Mouse (Mus musculus) MEL (cell line): ENCODE data around the gene A930009A15Rik. TPM values are rescaled to one million over a fixed set of nuclear protein-coding genes. Genes with fewer than 3 reads are reported as not detected.

Experiments used
- DNase-seq: peaks from one replicate; pipeline ENCODE4 v3.0.0; 2011; ENCODE audit warnings: low read depth, low spot score
- H3K27ac ChIP-seq: 2 replicates; pipeline ENCODE4 v1.5.1; 2012; ENCODE audit warnings: low read depth, mild to moderate bottlenecking, control low read depth, low read length, moderate library complexity; ENCODE audit not compliant: control insufficient read depth
- H3K27me3 ChIP-seq, 2 experiments: fragments of 150-350 bp in 1 of 2; sonication (generic) in 1 of 2; 2 replicates each; pipeline ENCODE4 v1.6.1; 2012; ENCODE audit warnings: low read length in 2 of 2, mild to moderate bottlenecking in 2 of 2, improper control_type of control experiment in 1 of 2, moderate library complexity in 1 of 2; ENCODE audit not compliant: insufficient read depth in 2 of 2, control insufficient read depth in 1 of 2
- H3K36me3 ChIP-seq, 2 experiments: 2 replicates each; pipeline ENCODE4 v1.6.1; 2012 to 2014; ENCODE audit warnings: low read length in 2 of 2, improper control_type of control experiment in 1 of 2, inconsistent platforms in 1 of 2, mild to moderate bottlenecking in 1 of 2; ENCODE audit not compliant: insufficient read depth in 2 of 2, control insufficient read depth in 1 of 2
- H3K4me1 ChIP-seq, 2 experiments: fragments of 150-350 bp in 1 of 2; sonication (generic) in 1 of 2; 2 replicates each; pipeline ENCODE4 v1.6.1; 2012; ENCODE audit warnings: low read length in 2 of 2, improper control_type of control experiment in 1 of 2, mild to moderate bottlenecking in 1 of 2; ENCODE audit not compliant: insufficient read depth in 2 of 2, control insufficient read depth in 1 of 2
- H3K4me3 ChIP-seq, 2 experiments: fragments of 150-350 bp in 1 of 2; sonication (generic) in 1 of 2; 2 replicates each; pipeline ENCODE4 v1.5.1; 2012; ENCODE audit warnings: low read depth in 2 of 2, low read length in 2 of 2, mild to moderate bottlenecking in 2 of 2, moderate library complexity in 2 of 2, control low read depth in 1 of 2, improper control_type of control experiment in 1 of 2; ENCODE audit not compliant: control insufficient read depth in 1 of 2, insufficient read depth in 1 of 2
- H3K79me2 ChIP-seq: 2 replicates; pipeline ENCODE4 v1.6.1; 2012; ENCODE audit warnings: mild to moderate bottlenecking, low read length, moderate library complexity; ENCODE audit not compliant: control insufficient read depth, poor library complexity, insufficient read depth
- H3K9ac ChIP-seq: 2 replicates; pipeline ENCODE4 v1.6.1; 2012; ENCODE audit warnings: low read depth, mild to moderate bottlenecking, control low read depth, low read length, moderate library complexity; ENCODE audit not compliant: control insufficient read depth, poor library complexity, severe bottlenecking
- H3K9me3 ChIP-seq: fragments of 150-350 bp; sonication (generic); replicated peaks from 2 replicates; pipeline ENCODE4 v1.6.1; 2012; ENCODE audit warnings: mild to moderate bottlenecking, low read length, improper control_type of control experiment, moderate library complexity; ENCODE audit not compliant: insufficient read depth
- CTCF ChIP-seq, 3 experiments: IDR thresholded peaks in 2 of 3; conservative IDR thresholded peaks in 1 of 3; 2 replicates each; pipeline ENCODE4 v1.5.1; 2011 to 2012; ENCODE audit warnings: low read length in 3 of 3, low read depth in 2 of 3, mild to moderate bottlenecking in 2 of 3, improper control_type of control experiment in 1 of 3, inconsistent platforms in 1 of 3, mixed read lengths in 1 of 3, moderate library complexity in 1 of 3; ENCODE audit not compliant: control insufficient read depth in 1 of 3, insufficient read depth in 1 of 3, poor library complexity in 1 of 3, severe bottlenecking in 1 of 3
- E2F4 ChIP-seq: IDR thresholded peaks from 2 replicates; pipeline ENCODE4 v1.6.1; 2011; ENCODE audit warnings: low read depth, low read length, improper control_type of control experiment, borderline replicate concordance
- ELF1 ChIP-seq: IDR thresholded peaks from 2 replicates; pipeline ENCODE4 v1.6.1; 2014; ENCODE audit warnings: low read depth, mild to moderate bottlenecking, inconsistent platforms, low read length, improper control_type of control experiment, moderate library complexity
- EP300 ChIP-seq, 2 experiments: IDR thresholded peaks; 2 replicates each; pipeline ENCODE4 v1.6.1; 2011; ENCODE audit warnings: improper control_type of control experiment in 2 of 2, low read length in 2 of 2, low read depth in 1 of 2, mild to moderate bottlenecking in 1 of 2
- ETS1 ChIP-seq: IDR thresholded peaks from 2 replicates; pipeline ENCODE4 v1.6.1; 2012; ENCODE audit warnings: low read depth, mild to moderate bottlenecking, inconsistent platforms, low read length, improper control_type of control experiment, moderate library complexity
- GATA1 ChIP-seq: IDR thresholded peaks from 2 replicates; pipeline ENCODE4 v1.6.1; 2011; ENCODE audit warnings: low read depth, low read length, improper control_type of control experiment
- MAZ ChIP-seq: IDR thresholded peaks from 2 replicates; pipeline ENCODE4 v1.6.1; 2012; ENCODE audit warnings: low read depth, mild to moderate bottlenecking, inconsistent platforms, low read length, improper control_type of control experiment
- MYC ChIP-seq: IDR thresholded peaks from 2 replicates; pipeline ENCODE4 v1.6.1; 2011; ENCODE audit warnings: low read depth, mild to moderate bottlenecking, low read length, improper control_type of control experiment, moderate library complexity
- POLR2A ChIP-seq, 2 experiments: IDR thresholded peaks; 2 replicates each; pipeline ENCODE4 v1.6.1; 2011 to 2012; ENCODE audit warnings: low read length in 2 of 2, mild to moderate bottlenecking in 2 of 2, control low read depth in 1 of 2, improper control_type of control experiment in 1 of 2, low read depth in 1 of 2, moderate library complexity in 1 of 2; ENCODE audit not compliant: control insufficient read depth in 1 of 2, insufficient read depth in 1 of 2, poor library complexity in 1 of 2
- RAD21 ChIP-seq: IDR thresholded peaks from 2 replicates; pipeline ENCODE4 v1.6.1; 2011; ENCODE audit warnings: mild to moderate bottlenecking, low read depth, low read length, improper control_type of control experiment
- SMC3 ChIP-seq: IDR thresholded peaks from 2 replicates; pipeline ENCODE4 v1.6.1; 2011; ENCODE audit warnings: low read depth, low read length, improper control_type of control experiment
- TAL1 ChIP-seq: IDR thresholded peaks from 2 replicates; pipeline ENCODE4 v1.6.1; 2012; ENCODE audit warnings: mild to moderate bottlenecking, inconsistent platforms, low read length, moderate library complexity, mixed read lengths
- UBTF ChIP-seq: IDR thresholded peaks from 2 replicates; pipeline ENCODE4 v1.6.1; 2012; ENCODE audit warnings: low read depth, mild to moderate bottlenecking, inconsistent platforms, low read length, improper control_type of control experiment, moderate library complexity, borderline replicate concordance; ENCODE audit not compliant: insufficient read depth
- ZC3H11A ChIP-seq: IDR thresholded peaks from 2 replicates; pipeline ENCODE4 v1.6.1; 2012; ENCODE audit warnings: low read depth, mild to moderate bottlenecking, inconsistent platforms, low read length, improper control_type of control experiment
- ZKSCAN1 ChIP-seq: IDR thresholded peaks from 2 replicates; pipeline ENCODE4 v1.6.1; 2012; ENCODE audit warnings: low read depth, mild to moderate bottlenecking, inconsistent platforms, low read length, improper control_type of control experiment, moderate library complexity
- ZMIZ1 ChIP-seq: IDR thresholded peaks from 2 replicates; pipeline ENCODE4 v1.6.1; 2012; ENCODE audit warnings: low read depth, mild to moderate bottlenecking, inconsistent platforms, low read length, improper control_type of control experiment, moderate library complexity
- ZNF384 ChIP-seq: IDR thresholded peaks from 2 replicates; pipeline ENCODE4 v1.6.1; 2012; ENCODE audit warnings: low read depth, mild to moderate bottlenecking, inconsistent platforms, low read length, improper control_type of control experiment
- polyA plus RNA-seq, 2 experiments: library from polyadenylated mRNA; stranded (reverse) in 1 of 2; unstranded in 1 of 2; fragments of >175 nt in 1 of 2; fragments of >200 nt in 1 of 2; gene quantifications; 2 replicates each; pipeline versions ENCODE4 v1.2.1 to v1.2.4; 2012; ENCODE audit warnings: low replicate concordance in 2 of 2, low read depth in 1 of 2; ENCODE audit not compliant: insufficient read length in 2 of 2, insufficient read depth in 1 of 2, missing spikeins in 1 of 2
- total RNA-seq: library from RNA; depleted of rRNA; stranded (reverse); fragments of 300-350 nt; gene quantifications from 2 replicates; pipeline ENCODE4 v1.2.3, GENCODE M21; 2012

The A930009A15Rik gene
- total and polyA plus RNA-seq, 3 experiments, result 0.15 TPM; not detected in 2

DNA sequence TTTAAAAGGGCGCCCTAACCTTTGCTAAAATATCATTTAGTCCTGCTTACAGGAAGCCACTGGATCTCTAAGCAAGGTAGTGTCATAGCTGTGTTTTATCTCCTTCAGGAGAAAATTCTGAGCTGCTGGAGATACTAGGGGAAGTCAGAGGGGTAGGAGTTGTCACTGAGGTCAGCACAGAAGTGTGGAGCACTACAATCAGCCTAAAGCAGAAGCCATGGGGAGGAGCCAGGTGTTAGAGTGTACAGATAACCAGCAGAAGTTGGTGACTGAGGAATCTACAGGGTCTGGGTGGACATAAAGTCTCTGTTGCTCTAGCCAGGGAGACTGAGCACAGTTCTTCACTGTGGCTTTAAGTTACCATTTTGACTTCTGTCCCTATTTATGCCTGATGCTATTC is 26.0 kb downstream of the A930009A15Rik start:
- peak; percentile 54 for DNase-seq
- TF ChIP-seq ZKSCAN1, result no peak
- peak in 1 of 2 experiments; percentile 17; a peak in 1 of 4 replicates for TF ChIP-seq EP300 (IDR thresholded peaks at IDR 0.05; ENCODE audit: low read depth in 1 of 2, low read length in 2 of 2)
- TF ChIP-seq ZNF384, result no peak
- 0 out of 2 replicates have a peak, but pooled peaks have one; percentile 17 for TF ChIP-seq GATA1
- peak; percentile 73 for TF ChIP-seq TAL1
- no peak for TF ChIP-seq POLR2A (IDR thresholded peaks at IDR 0.05; ENCODE audit: control insufficient read depth in 1 of 2, insufficient read depth in 1 of 2, low read depth in 1 of 2, low read length in 2 of 2, poor library complexity in 1 of 2)
- no peak for TF ChIP-seq MAZ

DNA sequence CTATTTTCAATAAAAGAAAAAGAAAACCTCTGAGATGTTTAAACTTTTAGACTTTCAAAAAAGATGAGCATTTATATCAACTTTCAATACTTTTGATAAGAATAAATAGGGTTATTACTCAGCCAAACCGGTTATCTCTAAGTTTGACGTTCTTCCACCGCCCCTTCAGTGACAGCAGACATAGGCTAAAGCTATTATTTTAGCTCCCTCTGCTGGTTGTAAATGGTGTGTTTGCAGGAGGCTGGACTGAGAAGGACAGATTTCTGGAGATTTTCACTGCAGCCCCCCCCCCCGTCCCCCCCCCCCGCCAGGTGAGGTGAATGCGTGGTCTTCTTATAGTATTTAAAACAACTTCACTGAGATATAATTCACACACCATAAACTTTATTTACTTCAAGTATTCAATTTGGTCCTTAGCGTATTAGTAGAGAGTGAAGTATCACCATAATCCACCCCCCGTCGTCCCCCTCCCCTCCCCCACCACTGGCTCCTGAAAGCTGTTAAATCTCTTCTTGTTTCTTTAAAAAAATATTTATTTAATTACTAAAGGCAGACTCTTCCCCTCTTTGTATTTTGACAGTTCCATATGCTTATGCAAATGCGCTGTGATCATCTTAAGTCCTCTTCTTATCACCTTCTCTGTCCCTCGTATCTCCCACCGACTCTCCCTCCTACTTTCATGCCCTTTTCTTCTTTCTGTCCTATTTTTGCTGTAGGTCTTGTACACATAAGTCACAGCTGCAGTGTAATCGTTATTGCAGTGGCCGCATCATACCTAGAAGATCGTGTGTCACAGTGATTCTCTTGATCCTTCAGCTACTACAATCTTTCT is 47.9 kb downstream of the A930009A15Rik start:
- no peaks in the 10 kb centered on the region; a peak in 1 of 4 replicates for H3K27me3 ChIP-seq
- H3K9ac ChIP-seq, result no peak overlapping the region
- TF ChIP-seq TAL1, result no peak
- peak; percentile 87 for TF ChIP-seq ZC3H11A
- peak; percentile 19 to 76 (median 48); a peak in 4 of 6 replicates for TF ChIP-seq CTCF (IDR thresholded peaks at IDR 0.05 in 2 of 3, conservative IDR thresholded peaks at IDR 0.05 in 1 of 3; ENCODE audit: control insufficient read depth in 1 of 3, insufficient read depth in 1 of 3, low read depth in 2 of 3, low read length in 3 of 3, poor library complexity in 1 of 3, severe bottlenecking in 1 of 3)
- peak; percentile 90 for TF ChIP-seq SMC3
- TF ChIP-seq E2F4, result no peak
- no peak for TF ChIP-seq ETS1
- no peak for TF ChIP-seq UBTF
- no peak for TF ChIP-seq MYC
- peak; percentile 83 for TF ChIP-seq RAD21
- no peak for TF ChIP-seq ZMIZ1
- no peak for TF ChIP-seq ELF1
- no peak overlapping the region for H3K27ac ChIP-seq
- no peak overlapping the region for H3K4me3 ChIP-seq
- H3K36me3 ChIP-seq, result no peaks in the 10 kb centered on the region
- H3K4me1 ChIP-seq, result no peaks in the 10 kb centered on the region
- peak; percentile 64 for DNase-seq
- H3K9me3 ChIP-seq, result no peaks in the 10 kb centered on the region
- H3K79me2 ChIP-seq, result no peaks in the 10 kb centered on the region

More for the DNA sequence above, 26.0 kb downstream of the A930009A15Rik start:
- Histone ChIP-seq H3K79me2 (no peaks in the 10 kb centered on the region), H3K9me3 (no peaks in the 10 kb centered on the region), H3K36me3 (peaks cover 0 to 6% of the 10 kb centered on the region in 2 experiments; a peak in 2 of 4 replicates), H3K4me3 (no peak overlapping the region), H3K4me1 (peaks cover 0 to 3% of the 10 kb centered on the region in 2 experiments; a peak in 1 of 4 replicates), H3K27me3 (no peaks in the 10 kb centered on the region), H3K27ac (no peak overlapping the region), H3K9ac (no peak overlapping the region)
